ENCODE assay signal across 8 mouse cellular contexts in the genomic region with DNA sequence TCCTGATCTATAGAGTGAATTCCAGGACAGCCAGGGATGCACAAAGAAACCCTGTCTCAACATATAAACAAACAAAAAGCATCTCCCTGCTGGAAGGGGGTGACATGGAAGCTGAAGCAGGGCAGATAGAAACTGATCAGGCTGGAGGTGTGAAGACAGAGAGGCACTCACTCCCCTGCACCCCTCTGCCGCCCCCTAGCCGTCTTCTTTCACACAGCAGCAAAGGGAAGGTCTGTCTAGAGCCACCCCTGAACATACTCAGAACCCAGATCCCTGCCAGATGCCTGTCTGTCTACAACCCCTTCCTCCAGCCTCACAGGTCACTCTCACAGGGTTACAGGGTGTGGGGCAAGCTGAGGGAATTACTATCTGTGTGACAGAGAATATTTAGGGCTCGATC. TPM values are rescaled to one million over a fixed set of nuclear protein-coding genes. Genes with fewer than 3 reads are reported as not detected.
DNase-seq lines count a peak whose midpoint lies in the region; ATAC-seq and TF ChIP-seq lines count a peak whose summit lies in the region.

No protein-coding gene starts in this region.

- H3K79me2 ChIP-seq in liver, adult 2 months (ENCODE audit: control insufficient read depth, insufficient read depth, low read length) = no peaks in the 10 kb centered on the region

- peak; percentile 85 for DNase-seq in midbrain, embryonic 11.5 days (ENCODE audit: low spot score, missing footprints)
- DNase-seq in midbrain, embryonic 10.5 days (ENCODE audit: low spot score) = no peak
- DNase-seq in adrenal gland, postnatal 36 days = peak; percentile 34 to 59
- no peak for DNase-seq in liver, adult 2 months (ENCODE audit: extremely low read depth, low read depth, low spot score)
- no peak for DNase-seq in yolk sac, embryonic 10.5 days (ENCODE audit: low spot score)

- H3K9ac ChIP-seq in forebrain, embryonic 15.5 days (replicated peaks) = no peak overlapping the region
- H3K9ac ChIP-seq in forebrain, embryonic 13.5 days = no peak overlapping the region
- no peak overlapping the region for H3K9ac ChIP-seq in midbrain, embryonic 11.5 days (ENCODE audit: low read length)
- no peak overlapping the region for H3K9ac ChIP-seq in liver, adult 2 months (ENCODE audit: low read depth, low read length)

- H3K4me3 ChIP-seq in forebrain, embryonic 15.5 days = no peak overlapping the region
- H3K4me3 ChIP-seq in forebrain, embryonic 13.5 days = no peak overlapping the region
- H3K4me3 ChIP-seq in midbrain, embryonic 11.5 days (ENCODE audit: low read depth, low read length) = no peak overlapping the region
- no peak overlapping the region for H3K4me3 ChIP-seq in midbrain, embryonic 10.5 days
- H3K4me3 ChIP-seq in liver, adult 2 months (ENCODE audit: insufficient read depth, low read depth, low read length) = no peak overlapping the region
- H3K4me3 ChIP-seq in small intestine, adult 2 months (ENCODE audit: low read depth, low read length) = no peak overlapping the region

- 0 out of 2 replicates have a peak, but pooled peaks have one; percentile 5 for ATAC-seq in forebrain, embryonic 15.5 days (replicated peaks)
- ATAC-seq in forebrain, embryonic 13.5 days = no peak
- ATAC-seq in midbrain, embryonic 11.5 days (ENCODE audit: low FRiP score) = 0 out of 2 replicates have a peak, but pooled peaks have one; percentile 43

- H3K36me3 ChIP-seq in forebrain, embryonic 15.5 days = no peaks in the 10 kb centered on the region
- no peaks in the 10 kb centered on the region for H3K36me3 ChIP-seq in forebrain, embryonic 13.5 days (ENCODE audit: poor library complexity, severe bottlenecking)
- H3K36me3 ChIP-seq in midbrain, embryonic 11.5 days (ENCODE audit: control insufficient read depth, insufficient read depth, low read length) = no peaks in the 10 kb centered on the region
- H3K36me3 ChIP-seq in midbrain, embryonic 10.5 days = 0 out of 2 replicates have a peak, but pooled peaks cover under 1% of the 10 kb centered on the region
- H3K36me3 ChIP-seq in liver, adult 2 months (ENCODE audit: control insufficient read depth, insufficient read depth, low read length) = no peaks in the 10 kb centered on the region
- no peaks in the 10 kb centered on the region for H3K36me3 ChIP-seq in small intestine, adult 2 months (ENCODE audit: control insufficient read depth, insufficient read depth, low read length)

- 0 out of 2 replicates have a peak, but pooled peaks cover 4% of the 10 kb centered on the region for H3K27me3 ChIP-seq in forebrain, embryonic 15.5 days
- H3K27me3 ChIP-seq in forebrain, embryonic 13.5 days = peaks cover 5% of the 10 kb centered on the region
- H3K27me3 ChIP-seq in midbrain, embryonic 11.5 days (ENCODE audit: control insufficient read depth, insufficient read depth, low read length) = no peaks in the 10 kb centered on the region
- peaks cover 17% of the 10 kb centered on the region for H3K27me3 ChIP-seq in midbrain, embryonic 10.5 days (ENCODE audit: low read depth, poor library complexity, severe bottlenecking)
- no peaks in the 10 kb centered on the region for H3K27me3 ChIP-seq in liver, adult 2 months (ENCODE audit: control insufficient read depth, insufficient read depth, low read length)
- H3K27me3 ChIP-seq in small intestine, adult 2 months (ENCODE audit: control insufficient read depth, insufficient read depth, low read length) = no peaks in the 10 kb centered on the region

- no peaks in the 10 kb centered on the region for H3K9me3 ChIP-seq in forebrain, embryonic 15.5 days
- H3K9me3 ChIP-seq in forebrain, embryonic 13.5 days (replicated peaks) = no peaks in the 10 kb centered on the region
- no peaks in the 10 kb centered on the region for H3K9me3 ChIP-seq in midbrain, embryonic 11.5 days (ENCODE audit: control insufficient read depth, low read length)
- H3K9me3 ChIP-seq in midbrain, embryonic 10.5 days (replicated peaks) = no peaks in the 10 kb centered on the region

- TF ChIP-seq POLR2A in liver, adult 2 months (IDR thresholded peaks at IDR 0.05; ENCODE audit: extremely low read depth, insufficient read depth, low read length) = no peak
- TF ChIP-seq POLR2A in small intestine, adult 2 months (IDR thresholded peaks at IDR 0.05; ENCODE audit: low read depth, low read length) = no peak

- peak; percentile 77 for TF ChIP-seq CTCF in liver, adult 2 months (IDR thresholded peaks at IDR 0.05; ENCODE audit: low read depth, low read length)
- TF ChIP-seq CTCF in small intestine, adult 2 months (IDR thresholded peaks at IDR 0.05; ENCODE audit: extremely low read depth, insufficient read length, insufficient replicate concordance, low read depth, low read length) = peak; percentile 60; the same call in 1 of the 2 replicates

- H3K4me2 ChIP-seq in forebrain, embryonic 15.5 days (replicated peaks) = no peak overlapping the region
- H3K4me2 ChIP-seq in forebrain, embryonic 13.5 days = no peak overlapping the region
- no peak overlapping the region for H3K4me2 ChIP-seq in midbrain, embryonic 11.5 days

- 24% methylated on average over 3 of the region's 3 CpGs for WGBS in forebrain, embryonic 15.5 days
- 29% methylated on average over 3 of the region's 3 CpGs for WGBS in forebrain, embryonic 13.5 days
- WGBS in midbrain, embryonic 11.5 days = 25% methylated on average over 3 of the region's 3 CpGs
- 24% methylated on average over 3 of the region's 3 CpGs for WGBS in midbrain, embryonic 10.5 days
- 40% methylated on average over 3 of the region's 3 CpGs for WGBS in liver, adult 2 months
- 22% methylated on average over 3 of the region's 3 CpGs for WGBS in small intestine, adult 2 months

- peaks cover 6% of the 10 kb centered on the region for H3K4me1 ChIP-seq in forebrain, embryonic 15.5 days
- 0 out of 2 replicates have a peak, but pooled peaks cover 3% of the 10 kb centered on the region for H3K4me1 ChIP-seq in forebrain, embryonic 13.5 days
- no peaks in the 10 kb centered on the region for H3K4me1 ChIP-seq in midbrain, embryonic 11.5 days (ENCODE audit: control insufficient read depth, insufficient read depth, low read length)
- H3K4me1 ChIP-seq in midbrain, embryonic 10.5 days = peaks cover 22% of the 10 kb centered on the region
- peaks cover 8% of the 10 kb centered on the region for H3K4me1 ChIP-seq in liver, adult 2 months (ENCODE audit: control insufficient read depth, insufficient read depth, low read length)
- peaks cover 8% of the 10 kb centered on the region for H3K4me1 ChIP-seq in small intestine, adult 2 months (ENCODE audit: control insufficient read depth, insufficient read depth, insufficient read length, low read length)

- no peak overlapping the region for H3K27ac ChIP-seq in forebrain, embryonic 15.5 days (replicated peaks)
- no peak overlapping the region for H3K27ac ChIP-seq in forebrain, embryonic 13.5 days
- H3K27ac ChIP-seq in midbrain, embryonic 11.5 days (ENCODE audit: low read depth, low read length) = no peak overlapping the region
- H3K27ac ChIP-seq in midbrain, embryonic 10.5 days (replicated peaks) = no peak overlapping the region
- H3K27ac ChIP-seq in liver, adult 2 months (replicated peaks; ENCODE audit: insufficient read depth, low read depth, low read length) = no peak overlapping the region
- no peak overlapping the region for H3K27ac ChIP-seq in small intestine, adult 2 months (ENCODE audit: insufficient read depth, low read depth, low read length)

RNA-seq across cellular contexts. Expression of a gene that starts 16.8 kb away (rescaled TPM):
- 7.9 and 8.6 TPM in 2 replicates for polyA plus RNA-seq in forebrain, embryonic 15.5 days (2015; fragmentation: Nextera tagmentation; extraction: Ambion mirVana)
- polyA plus RNA-seq in forebrain, embryonic 13.5 days (2015; fragmentation: Nextera tagmentation; extraction: Ambion mirVana) = 6.4 and 7.6 TPM in 2 replicates
- 7.3 and 7.7 TPM in 2 replicates for polyA plus RNA-seq in midbrain, embryonic 11.5 days (2014; fragmentation: Nextera tagmentation; extraction: Ambion mirVana)
- 7.7 and 10.0 TPM in 2 replicates for polyA plus RNA-seq in midbrain, embryonic 10.5 days (2016; fragmentation: Nextera tagmentation; extraction: Ambion mirVana)
- 10 to 100 TPM; 19.8 to 23.4 TPM for total RNA-seq in adrenal gland, postnatal 36 days (2021)
- total RNA-seq in liver, adult 2 months (2014; rRNA removed) = 10.1 and 15.4 TPM in 2 replicates
- 57.1 and 103 TPM in 2 replicates for polyA plus RNA-seq in liver, adult 2 months (2012; rRNA removed)
- 34.0 and 55.0 TPM in 2 replicates for polyA plus RNA-seq in small intestine, adult 2 months (2012; rRNA removed)

RNA-seq across cellular contexts. Expression of a gene that starts 23.4 kb away (rescaled TPM):
- 9.1 and 10.8 TPM in 2 replicates for polyA plus RNA-seq in forebrain, embryonic 15.5 days (2015; fragmentation: Nextera tagmentation; extraction: Ambion mirVana)
- 9.3 and 12.8 TPM in 2 replicates for polyA plus RNA-seq in forebrain, embryonic 13.5 days (2015; fragmentation: Nextera tagmentation; extraction: Ambion mirVana)
- 15.8 and 16.6 TPM in 2 replicates for polyA plus RNA-seq in midbrain, embryonic 11.5 days (2014; fragmentation: Nextera tagmentation; extraction: Ambion mirVana)
- 19.4 and 19.5 TPM in 2 replicates for polyA plus RNA-seq in midbrain, embryonic 10.5 days (2016; fragmentation: Nextera tagmentation; extraction: Ambion mirVana)
- 10 to 100 TPM; 12.9 to 17.3 TPM for total RNA-seq in adrenal gland, postnatal 36 days (2021)
- total RNA-seq in liver, adult 2 months (2014; rRNA removed) = 16.8 and 19.7 TPM in 2 replicates
- polyA plus RNA-seq in liver, adult 2 months (2012; rRNA removed) = 7.4 and 12.2 TPM in 2 replicates
- 1.4 and 4.2 TPM in 2 replicates for polyA plus RNA-seq in small intestine, adult 2 months (2012; rRNA removed)

Comparison
In these comparisons a context has a peak if more than half of its experiments do, and no peak if none do; other contexts are left out.
1. DNase-seq: peak in midbrain, embryonic 11.5 days (single experiment) and adrenal gland, postnatal 36 days (2 of 2); none in midbrain, embryonic 10.5 days (single experiment), liver, adult 2 months (single experiment) and yolk sac, embryonic 10.5 days (single experiment).